Mouse (Mus musculus): ENCODE measurements around the gene Crb1.
"Not testable (repeated sequence)": the region's sequence is repeated elsewhere in the genome, so short reads cannot be mapped to it uniquely, and the experiment has no call there.

DNA sequence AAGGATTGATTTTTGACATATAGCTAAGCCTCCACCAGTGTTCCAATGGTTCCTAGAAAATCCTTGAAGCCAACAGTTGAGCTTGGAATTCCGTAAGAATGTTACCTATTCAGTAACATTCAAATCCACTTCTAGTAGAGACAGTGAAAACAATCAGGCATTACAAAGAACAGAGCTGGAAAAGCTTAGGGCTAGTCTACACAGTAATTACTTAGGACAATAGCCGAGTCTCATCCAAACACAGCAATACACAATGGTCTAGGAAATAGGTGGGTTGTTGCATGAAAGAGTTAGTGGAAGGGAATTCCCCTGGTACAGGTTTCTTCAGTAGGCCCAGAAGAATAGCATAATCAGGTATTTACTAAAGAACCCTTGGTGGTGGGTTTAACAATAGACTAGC lies 35.5 kb upstream of the Crb1 start:
- TF ChIP-seq CTCF, POLR2A (IDR thresholded peaks at IDR 0.05; ENCODE audit: insufficient read depth, low read depth, low read length): not testable (repeated sequence)

Measured in olfactory bulb, adult 2 months (tissue).